Mouse (Mus musculus) layer of hippocampus, adult 2 months (tissue): ENCODE measurements at regions not wholly inside any gene's neighbourhood (a gene's known extent, or its start where the extent isn't known, plus 50 kb on each side); places are given as distances from the start of the nearest gene placed in this dataset.
A peak's percentile ranks its signal among the peaks of the same experiment; 100 is the strongest.

Experiments used
- DNase-seq, 2 experiments: peaks; one replicate each; pipeline ENCODE4 v3.0.0; 2022; ENCODE audit warnings: low spot score in 2 of 2
- H3K27ac ChIP-seq: fragments of 200-600 bp; 2 replicates; pipeline ENCODE4 v1.8.1; 2022
- H3K4me3 ChIP-seq: fragments of 200-600 bp; 2 replicates; pipeline ENCODE4 v1.8.1; 2022; ENCODE audit warnings: mild to moderate bottlenecking
- CTCF ChIP-seq: fragments of 200-600 bp; conservative IDR thresholded peaks from 2 replicates; pipeline ENCODE4 v1.8.1; 2022; ENCODE audit warnings: antibody characterized with exemption, mild to moderate bottlenecking, moderate library complexity

- peak overlapping the region; percentile 63; the same call in 1 of the 2 replicates for H3K27ac ChIP-seq
- TF ChIP-seq CTCF, result no peak
- H3K4me3 ChIP-seq, result no peak overlapping the region
- no peak for DNase-seq
These were observed 492.9 kb downstream of the Otol1 start for GRCm38 (mm10) chr3:70500245-70500858.

- DNase-seq, result no peak
- Histone ChIP-seq H3K27ac (peak overlapping the region; percentile 63), H3K4me3 (no peak overlapping the region)
- no peak for TF ChIP-seq CTCF
These were observed 493.9 kb downstream of the Otol1 start for GRCm38 (mm10) chr3:70500991-70501961.

GRCm38 (mm10) chr3:70533593-70534321 lies 526.3 kb downstream of the Otol1 start:
- no peak for TF ChIP-seq CTCF
- Histone ChIP-seq H3K4me3 (no peak overlapping the region), H3K27ac (peak overlapping the region; percentile 43; the same call in 1 of the 2 replicates)
- no peak for DNase-seq

GRCm38 (mm10) chr3:70535084-70535483 lies 527.7 kb downstream of the Otol1 start:
- Histone ChIP-seq H3K4me3 (no peak overlapping the region), H3K27ac (no peak overlapping the region)
- DNase-seq, result no peak
- TF ChIP-seq CTCF, result no peak

- no peak for TF ChIP-seq CTCF
- no peak for DNase-seq
- no peak overlapping the region for H3K4me3 ChIP-seq
- H3K27ac ChIP-seq, result no peak overlapping the region
These were observed 536.5 kb downstream of the Otol1 start for GRCm38 (mm10) chr3:70543911-70544310.

GRCm38 (mm10) chr3:70557821-70558220 lies 550.4 kb downstream of the Otol1 start:
- DNase-seq, result no peak
- Histone ChIP-seq H3K27ac (no peak overlapping the region), H3K4me3 (no peak overlapping the region)
- no peak for TF ChIP-seq CTCF

GRCm38 (mm10) chr3:70566140-70566857 lies 558.9 kb downstream of the Otol1 start:
- no peak for DNase-seq
- no peak overlapping the region for H3K4me3 ChIP-seq
- TF ChIP-seq CTCF, result no peak
- H3K27ac ChIP-seq, result no peak overlapping the region

- no peak for TF ChIP-seq CTCF
- DNase-seq, result no peak
- no peak overlapping the region for H3K4me3 ChIP-seq
These were observed 587.4 kb downstream of the Otol1 start for GRCm38 (mm10) chr3:70594785-70595184.

More at GRCm38 (mm10) chr3:70594785-70595184, 587.4 kb downstream of the Otol1 start:
- peak overlapping the region; percentile 62; the same call in 1 of the 2 replicates for H3K27ac ChIP-seq
